Mouse (Mus musculus): ENCODE data around the gene Paqr9. TPM values are rescaled to one million over a fixed set of nuclear protein-coding genes. Genes with fewer than 3 reads are reported as not detected.

The Paqr9 gene
- total RNA-seq, 2 experiments from 2014 or later, result 8.4 to 16.1 TPM

Other genes starting within 250 kb of the Paqr9 start
- 10 to 100 TPM; 10.6 to 30.0 TPM for gene Chst2, start 152.9 kb upstream of the Paqr9 start, total RNA-seq (2021)
- 10 to 100 TPM; 52.4 to 55.9 TPM for gene U2surp, start 47.7 kb upstream of the Paqr9 start, total RNA-seq (2021)
- 1 to 10 TPM; 2.6 to 8.6 TPM for gene Pcolce2, start 77.9 kb downstream of the Paqr9 start, total RNA-seq (2021)
- gene Trpc1, start 190.7 kb downstream of the Paqr9 start, total RNA-seq (2021), result 1 to 10 TPM; 4.3 to 4.6 TPM

All from adrenal gland, adult 18-20 months (tissue).